Mouse (Mus musculus) ovary, postnatal 14 days (tissue): Measurements from ENCODE around the gene Spcs2.

Source experiments
- DNase-seq: peaks from one replicate; pipeline ENCODE4 v3.0.0; 2022; ENCODE audit warnings: low spot score

Gene Spcs2

GRCm38 (mm10) chr7:99864241-99865028 is 1.2 kb upstream of the Spcs2 start:
- no peak for DNase-seq

GRCm38 (mm10) chr7:99858813-99859585 is 4.3 kb downstream of the Spcs2 start, which contains the start of gene Xrra1:
Gene Xrra1, plus strand, starts transcription at chr7:99859116.
- DNase-seq, result peak; percentile 86

GRCm38 (mm10) chr7:99858175-99858812 is 5.0 kb downstream of the Spcs2 start:
- no peak for DNase-seq

GRCm38 (mm10) chr7:99856266-99856861 is 6.9 kb downstream of the Spcs2 start:
- DNase-seq, result no peak

- no peak for DNase-seq
These were observed 9.0 kb downstream of the Spcs2 start for GRCm38 (mm10) chr7:99854311-99854710.

- no peak for DNase-seq
These were observed 9.9 kb downstream of the Spcs2 start for GRCm38 (mm10) chr7:99853350-99853749.

GRCm38 (mm10) chr7:99851618-99852017 is 11.6 kb downstream of the Spcs2 start:
- no peak for DNase-seq

GRCm38 (mm10) chr7:99851121-99851520 is 12.1 kb downstream of the Spcs2 start:
- no peak for DNase-seq

GRCm38 (mm10) chr7:99850534-99850933 is 12.7 kb downstream of the Spcs2 start:
- DNase-seq, result no peak

- DNase-seq, result no peak
These were observed 17.6 kb downstream of the Spcs2 start for GRCm38 (mm10) chr7:99845533-99846236.

GRCm38 (mm10) chr7:99838241-99838640 is 25.0 kb downstream of the Spcs2 start:
- DNase-seq, result no peak

GRCm38 (mm10) chr7:99837358-99838071 is 25.7 kb downstream of the Spcs2 start:
- no peak for DNase-seq

- DNase-seq, result no peak
These were observed 26.5 kb downstream of the Spcs2 start for GRCm38 (mm10) chr7:99836781-99837180.

- no peak for DNase-seq
These were observed 28.9 kb downstream of the Spcs2 start for GRCm38 (mm10) chr7:99834314-99834853.

GRCm38 (mm10) chr7:99833846-99834222 is 29.4 kb downstream of the Spcs2 start:
- DNase-seq, result no peak

- DNase-seq, result no peak
These were observed 30.0 kb downstream of the Spcs2 start for GRCm38 (mm10) chr7:99833115-99833845.

- peak; percentile 93 for DNase-seq
These were observed 35.1 kb downstream of the Spcs2 start, which contains the start of gene Neu3 for GRCm38 (mm10) chr7:99828083-99828570. Gene Neu3, minus strand, starts transcription at chr7:99828417.

- DNase-seq, result no peak
These were observed 37.2 kb downstream of the Spcs2 start for GRCm38 (mm10) chr7:99826096-99826495.

- no peak for DNase-seq
These were observed 37.8 kb downstream of the Spcs2 start for GRCm38 (mm10) chr7:99825511-99825910.
